Mouse (Mus musculus): ENCODE data around the gene Ntn4. TPM values are rescaled to one million over a fixed set of nuclear protein-coding genes. Genes with fewer than 3 reads are reported as not detected.

Ntn4 gene
- polyA plus RNA-seq, 1 experiment = 14.6 TPM

GRCm38 (mm10) chr10:93723942-93724542, 83.6 kb downstream of the Ntn4 start:
- H3K27ac ChIP-seq (ENCODE audit: insufficient read depth, low read length) = peak overlapping the region; percentile 39; the same call in 1 of the 2 replicates
- H3K4me1 ChIP-seq (ENCODE audit: control insufficient read depth, insufficient read depth, low read length) = peaks cover 7% of the 10 kb centered on the region; the same call in 1 of the 2 replicates
- WGBS = 40% methylated on average over 11 of the region's 11 CpGs
- DNase-seq = peak in 1 of 2 experiments; percentile 6
- no peaks in the 10 kb centered on the region for H3K27me3 ChIP-seq (ENCODE audit: control insufficient read depth, insufficient read depth, low read length)
- TF ChIP-seq POLR2A (IDR thresholded peaks at IDR 0.05; ENCODE audit: borderline replicate concordance, insufficient read depth, low read length) (no peak), CTCF (IDR thresholded peaks at IDR 0.05; ENCODE audit: borderline replicate concordance, insufficient read depth, low read depth, low read length) (no peak)
- H3K4me3 ChIP-seq (replicated peaks; ENCODE audit: insufficient read depth, low read depth, low read length) = no peak overlapping the region

GRCm38 (mm10) chr10:93728131-93728530, 87.7 kb downstream of the Ntn4 start:
- peaks cover 22% of the 10 kb centered on the region for H3K4me1 ChIP-seq (ENCODE audit: control insufficient read depth, insufficient read depth, low read length)
- DNase-seq = no peak
- H3K27me3 ChIP-seq (ENCODE audit: control insufficient read depth, insufficient read depth, low read length) = no peaks in the 10 kb centered on the region
- WGBS = 82% methylated on average over 5 of the region's 5 CpGs
- no peak overlapping the region for H3K27ac ChIP-seq (ENCODE audit: insufficient read depth, low read length)
- H3K4me3 ChIP-seq (replicated peaks; ENCODE audit: insufficient read depth, low read depth, low read length) = no peak overlapping the region
- no peak for TF ChIP-seq POLR2A (IDR thresholded peaks at IDR 0.05; ENCODE audit: borderline replicate concordance, insufficient read depth, low read length)
- no peak for TF ChIP-seq CTCF (IDR thresholded peaks at IDR 0.05; ENCODE audit: borderline replicate concordance, insufficient read depth, low read depth, low read length)

- peak; percentile 55 to 76 for DNase-seq
- peak overlapping the region; percentile 70 for H3K27ac ChIP-seq (ENCODE audit: insufficient read depth, low read length)
- H3K4me3 ChIP-seq (replicated peaks; ENCODE audit: insufficient read depth, low read depth, low read length) = no peak overlapping the region
- TF ChIP-seq POLR2A (IDR thresholded peaks at IDR 0.05; ENCODE audit: borderline replicate concordance, insufficient read depth, low read length) (no peak), CTCF (IDR thresholded peaks at IDR 0.05; ENCODE audit: borderline replicate concordance, insufficient read depth, low read depth, low read length) (no peak)
- no peaks in the 10 kb centered on the region for H3K27me3 ChIP-seq (ENCODE audit: control insufficient read depth, insufficient read depth, low read length)
- 14% methylated on average over 6 of the region's 6 CpGs for WGBS
- peaks cover 18% of the 10 kb centered on the region for H3K4me1 ChIP-seq (ENCODE audit: control insufficient read depth, insufficient read depth, low read length)
Observed at GRCm38 (mm10) chr10:93730514-93730913, 90.0 kb downstream of the Ntn4 start.

GRCm38 (mm10) chr10:93731248-93731691, 90.8 kb downstream of the Ntn4 start:
- Histone ChIP-seq H3K27me3 (ENCODE audit: control insufficient read depth, insufficient read depth, low read length) (no peaks in the 10 kb centered on the region), H3K4me3 (replicated peaks; ENCODE audit: insufficient read depth, low read depth, low read length) (no peak overlapping the region), H3K4me1 (ENCODE audit: control insufficient read depth, insufficient read depth, low read length) (peaks cover 22% of the 10 kb centered on the region), H3K27ac (ENCODE audit: insufficient read depth, low read length) (no peak overlapping the region)
- DNase-seq = peak in 1 of 2 experiments; percentile 5
- TF ChIP-seq POLR2A (IDR thresholded peaks at IDR 0.05; ENCODE audit: borderline replicate concordance, insufficient read depth, low read length) = no peak
- no peak for TF ChIP-seq CTCF (IDR thresholded peaks at IDR 0.05; ENCODE audit: borderline replicate concordance, insufficient read depth, low read depth, low read length)
- WGBS = 82% methylated on average over 9 of the region's 9 CpGs

- peak; percentile 51 to 57 for DNase-seq
- Histone ChIP-seq H3K4me3 (replicated peaks; ENCODE audit: insufficient read depth, low read depth, low read length) (no peak overlapping the region), H3K27me3 (ENCODE audit: control insufficient read depth, insufficient read depth, low read length) (no peaks in the 10 kb centered on the region), H3K27ac (ENCODE audit: insufficient read depth, low read length) (no peak overlapping the region; the same call in 1 of the 2 replicates), H3K4me1 (ENCODE audit: control insufficient read depth, insufficient read depth, low read length) (peaks cover 9% of the 10 kb centered on the region)
- 22% methylated on average over 6 of the region's 6 CpGs for WGBS
- TF ChIP-seq POLR2A (IDR thresholded peaks at IDR 0.05; ENCODE audit: borderline replicate concordance, insufficient read depth, low read length) (no peak), CTCF (IDR thresholded peaks at IDR 0.05; ENCODE audit: borderline replicate concordance, insufficient read depth, low read depth, low read length) (no peak)
Observed at GRCm38 (mm10) chr10:93736114-93736645, 95.7 kb downstream of the Ntn4 start.

GRCm38 (mm10) chr10:93737080-93737479, 96.6 kb downstream of the Ntn4 start:
- WGBS = 83% methylated on average over 5 of the region's 5 CpGs
- no peak for DNase-seq
- H3K4me1 ChIP-seq (ENCODE audit: control insufficient read depth, insufficient read depth, low read length) = peaks cover 13% of the 10 kb centered on the region
- H3K27ac ChIP-seq (ENCODE audit: insufficient read depth, low read length) = no peak overlapping the region
- TF ChIP-seq POLR2A (IDR thresholded peaks at IDR 0.05; ENCODE audit: borderline replicate concordance, insufficient read depth, low read length) (no peak), CTCF (IDR thresholded peaks at IDR 0.05; ENCODE audit: borderline replicate concordance, insufficient read depth, low read depth, low read length) (no peak)
- no peak overlapping the region for H3K4me3 ChIP-seq (replicated peaks; ENCODE audit: insufficient read depth, low read depth, low read length)
- H3K27me3 ChIP-seq (ENCODE audit: control insufficient read depth, insufficient read depth, low read length) = no peaks in the 10 kb centered on the region

GRCm38 (mm10) chr10:93741446-93742096, 101.1 kb downstream of the Ntn4 start:
- no peak for TF ChIP-seq POLR2A (IDR thresholded peaks at IDR 0.05; ENCODE audit: borderline replicate concordance, insufficient read depth, low read length)
- no peak for TF ChIP-seq CTCF (IDR thresholded peaks at IDR 0.05; ENCODE audit: borderline replicate concordance, insufficient read depth, low read depth, low read length)
- H3K27ac ChIP-seq (ENCODE audit: insufficient read depth, low read length) = peak overlapping the region; percentile 98
- no peaks in the 10 kb centered on the region for H3K27me3 ChIP-seq (ENCODE audit: control insufficient read depth, insufficient read depth, low read length)
- 16% methylated on average over 14 of the region's 14 CpGs for WGBS
- peaks cover 12% of the 10 kb centered on the region; the same call in 1 of the 2 replicates for H3K4me1 ChIP-seq (ENCODE audit: control insufficient read depth, insufficient read depth, low read length)
- DNase-seq = peak; percentile 50 to 83
- H3K4me3 ChIP-seq (replicated peaks; ENCODE audit: insufficient read depth, low read depth, low read length) = no peak overlapping the region

All from cerebellum, adult 2 months (tissue).